8 mouse cellular contexts compared by ENCODE assay signal in the genomic region with DNA sequence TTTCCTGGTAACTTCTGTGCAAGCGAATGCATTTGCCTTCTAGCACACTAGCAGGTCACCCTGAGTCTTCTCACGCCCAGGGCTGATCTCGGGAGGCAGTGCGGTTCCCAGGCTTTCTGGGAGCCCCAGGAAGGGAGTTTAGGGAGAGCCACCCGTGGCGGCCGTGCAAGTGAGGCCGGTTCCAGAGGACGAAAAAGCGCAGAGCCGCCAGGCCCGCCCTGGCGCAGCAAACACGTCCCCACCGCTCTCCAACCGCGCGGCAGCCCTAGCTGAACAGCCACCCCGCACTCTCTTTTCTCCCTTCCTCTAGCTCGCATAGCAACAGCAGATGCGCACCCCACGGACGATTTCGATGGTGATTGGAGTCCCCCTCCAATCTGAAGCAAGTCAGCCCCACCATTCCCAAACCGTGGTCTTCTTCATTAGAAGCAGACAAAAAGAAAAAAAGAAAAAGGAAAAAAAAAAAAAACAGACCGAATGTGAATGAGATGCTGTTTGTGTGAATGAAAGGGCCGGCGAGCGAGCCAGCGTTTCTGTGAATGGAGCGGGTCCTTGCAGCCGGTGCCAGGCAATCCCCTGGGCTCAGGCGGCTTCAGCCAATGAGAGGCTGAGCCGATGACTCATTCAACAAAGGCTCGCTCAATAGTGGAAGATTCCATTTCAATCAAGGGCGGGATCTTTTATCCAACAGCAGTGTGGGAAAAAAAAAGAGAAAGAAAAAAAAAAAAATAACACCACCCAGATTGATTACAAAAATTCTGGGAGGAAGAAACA. TPM values are rescaled to one million over a fixed set of nuclear protein-coding genes. Genes with fewer than 3 reads are reported as not detected.
DNase-seq lines count a peak whose midpoint lies in the region; ATAC-seq and TF ChIP-seq lines count a peak whose summit lies in the region.

Gene Shc3, minus strand, starts transcription at position 509 of the 774 bp plus-strand sequence.

- no peaks in the 10 kb centered on the region for H3K36me3 ChIP-seq in forebrain, embryonic 12.5 days (replicated peaks)
- no peaks in the 10 kb centered on the region for H3K36me3 ChIP-seq in heart, postnatal 0 days (replicated peaks; ENCODE audit: control insufficient read depth, insufficient read depth, low read length)
- no peaks in the 10 kb centered on the region for H3K36me3 ChIP-seq in liver, embryonic 14.5 days (replicated peaks; ENCODE audit: control insufficient read depth, insufficient read depth, low read depth)

- no peaks in the 10 kb centered on the region for H3K9me3 ChIP-seq in forebrain, embryonic 12.5 days
- no peaks in the 10 kb centered on the region for H3K9me3 ChIP-seq in heart, postnatal 0 days (replicated peaks; ENCODE audit: control insufficient read depth, low read length)
- no peaks in the 10 kb centered on the region for H3K9me3 ChIP-seq in liver, embryonic 14.5 days (ENCODE audit: control insufficient read depth, low read length)

- H3K27me3 ChIP-seq in forebrain, embryonic 12.5 days, result peaks cover 53% of the 10 kb centered on the region
- H3K27me3 ChIP-seq in heart, postnatal 0 days (ENCODE audit: control insufficient read depth, insufficient read depth, low read length), result peaks cover 46% of the 10 kb centered on the region
- H3K27me3 ChIP-seq in liver, embryonic 14.5 days (ENCODE audit: control insufficient read depth, insufficient read depth, low read length), result peaks cover 63% of the 10 kb centered on the region

- H3K4me3 ChIP-seq in forebrain, embryonic 12.5 days (replicated peaks), result peak within 1 kb of the TSS; percentile 65
- peak within 1 kb of the TSS; percentile 48 for H3K4me3 ChIP-seq in heart, postnatal 0 days (ENCODE audit: low read depth, low read length)
- H3K4me3 ChIP-seq in liver, embryonic 14.5 days (ENCODE audit: insufficient read depth in 1 of 2, low read depth in 2 of 2, low read length in 2 of 2), result no peak within 1 kb of the TSS
- peak within 1 kb of the TSS; percentile 53 for H3K4me3 ChIP-seq in olfactory bulb, adult 2 months (ENCODE audit: insufficient read depth, low read depth, low read length)

- TF ChIP-seq POLR2A in olfactory bulb, adult 2 months (IDR thresholded peaks at IDR 0.05; ENCODE audit: insufficient read depth, low read depth, low read length), result no peak

- ATAC-seq in forebrain, embryonic 12.5 days (ENCODE audit: low FRiP score), result peak; percentile 92
- ATAC-seq in heart, postnatal 0 days (ENCODE audit: insufficient read depth, low read depth), result peak; percentile 81
- ATAC-seq in liver, embryonic 14.5 days (ENCODE audit: insufficient read depth), result no peak

- 0% methylated on average over 36 of the region's 36 CpGs for WGBS in forebrain, embryonic 12.5 days
- under 1% methylated on average over 36 of the region's 36 CpGs for WGBS in heart, postnatal 0 days
- 2% methylated on average over 36 of the region's 36 CpGs for WGBS in large intestine, adult 2 months
- WGBS in liver, embryonic 14.5 days (ENCODE audit: insufficient replicate concordance), result 1% methylated on average over 36 of the region's 36 CpGs
- under 1% methylated on average over 36 of the region's 36 CpGs for WGBS in olfactory bulb, adult 2 months

- H3K27ac ChIP-seq in forebrain, embryonic 12.5 days, result peak within 1 kb of the TSS; percentile 96
- no peak within 1 kb of the TSS for H3K27ac ChIP-seq in heart, postnatal 0 days (ENCODE audit: low read depth)
- no peak within 1 kb of the TSS for H3K27ac ChIP-seq in liver, embryonic 14.5 days
- peak within 1 kb of the TSS; percentile 64 for H3K27ac ChIP-seq in olfactory bulb, adult 2 months (ENCODE audit: insufficient read depth, low read depth, low read length)

- peak within 1 kb of the TSS; percentile 80 for H3K9ac ChIP-seq in forebrain, embryonic 12.5 days
- peak within 1 kb of the TSS; percentile 17; the same call in 1 of the 2 replicates for H3K9ac ChIP-seq in heart, postnatal 0 days (replicated peaks; ENCODE audit: low read depth, low read length)
- no peak within 1 kb of the TSS for H3K9ac ChIP-seq in liver, embryonic 14.5 days (replicated peaks)

- no peak for TF ChIP-seq CTCF in heart, postnatal 0 days (IDR thresholded peaks at IDR 0.05; ENCODE audit: low read depth)
- TF ChIP-seq CTCF in liver, embryonic 14.5 days (IDR thresholded peaks at IDR 0.05; ENCODE audit: low read depth), result no peak
- no peak for TF ChIP-seq CTCF in olfactory bulb, adult 2 months (IDR thresholded peaks at IDR 0.05; ENCODE audit: insufficient read depth, low read depth, low read length)

- DNase-seq in urinary bladder, adult 18-20 months (ENCODE audit: low spot score in 2 of 2), result peak; percentile 16 to 51
- DNase-seq in urinary bladder, adult 2 months (ENCODE audit: low spot score), result no peak
- DNase-seq in heart, postnatal 0 days (ENCODE audit: low spot score), result peak; percentile 67
- DNase-seq in large intestine, adult 2 months (ENCODE audit: low read depth, low spot score), result peak; percentile 28
- no peak for DNase-seq in liver, embryonic 14.5 days (ENCODE audit: low read depth in 3 of 3, low spot score in 3 of 3)
- no peak for DNase-seq in spleen, adult 18-20 months

- no peak for TF ChIP-seq EP300 in heart, postnatal 0 days (IDR thresholded peaks at IDR 0.05; ENCODE audit: low read depth)
- TF ChIP-seq EP300 in liver, embryonic 14.5 days (IDR thresholded peaks at IDR 0.05; ENCODE audit: low read depth), result no peak

- H3K4me2 ChIP-seq in forebrain, embryonic 12.5 days, result peak within 1 kb of the TSS; percentile 94
- H3K4me2 ChIP-seq in heart, postnatal 0 days (ENCODE audit: low read depth, low read length), result peak within 1 kb of the TSS; percentile 71
- H3K4me2 ChIP-seq in liver, embryonic 14.5 days (ENCODE audit: low read depth), result peak within 1 kb of the TSS; percentile 9; the same call in 1 of the 2 replicates

- peaks cover 65% of the 10 kb centered on the region for H3K4me1 ChIP-seq in forebrain, embryonic 12.5 days
- peaks cover 20% of the 10 kb centered on the region; the same call in 1 of the 2 replicates for H3K4me1 ChIP-seq in heart, postnatal 0 days (ENCODE audit: control insufficient read depth, insufficient read depth)
- no peaks in the 10 kb centered on the region for H3K4me1 ChIP-seq in liver, embryonic 14.5 days (replicated peaks; ENCODE audit: control insufficient read depth in 2 of 2, insufficient read depth in 2 of 2, low read length in 1 of 2)
- H3K4me1 ChIP-seq in olfactory bulb, adult 2 months (ENCODE audit: control insufficient read depth, insufficient read depth, low read length), result peaks cover 19% of the 10 kb centered on the region

RNA-seq across cellular contexts. Expression of gene Shc3, which starts in this region (rescaled TPM):
- 0.21 and 0.31 TPM in 2 replicates for polyA plus RNA-seq in urinary bladder, adult 2 months (2012; rRNA removed)
- 7.9 and 9.6 TPM in 2 replicates for polyA plus RNA-seq in forebrain, embryonic 12.5 days (2016; fragmentation: Nextera tagmentation; extraction: Ambion mirVana)
- 2.1 and 3.0 TPM in 2 replicates for total RNA-seq in heart, postnatal 0 days (2014; rRNA removed; ENCODE audit: low replicate concordance)
- polyA plus RNA-seq in heart, postnatal 0 days (2015; fragmentation: Nextera tagmentation; extraction: Ambion mirVana), result 0.12 and 0.16 TPM in 2 replicates
- polyA plus RNA-seq in large intestine, adult 2 months (2012; rRNA removed), result 0.21 and 0.23 TPM in 2 replicates
- 0.11 and 0.12 TPM in 2 replicates for polyA plus RNA-seq in liver, embryonic 14.5 days (2012; rRNA removed)
- not detected in 2 replicates for polyA plus RNA-seq in liver, embryonic 14.5 days (2014; fragmentation: Nextera tagmentation; extraction: Ambion mirVana)
- not detected in 2 replicates for polyA plus RNA-seq in olfactory bulb, adult 2 months (2012; ENCODE audit: insufficient read depth, insufficient read length, low replicate concordance, missing spikeins)

Comparison
In these comparisons a context has a peak if more than half of its experiments do, and no peak if none do; other contexts are left out.
1. DNase-seq: peak in urinary bladder, adult 18-20 months (2 of 2) and heart, postnatal 0 days (single experiment); none in urinary bladder, adult 2 months (single experiment), liver, embryonic 14.5 days (0 of 3) and spleen, adult 18-20 months (0 of 2).
2. Peak in DNase-seq in large intestine, adult 2 months; RNA of the gene not detected or under 1 TPM.
3. H3K27ac ChIP-seq: peak in forebrain, embryonic 12.5 days (single experiment) and olfactory bulb, adult 2 months (single experiment); none in heart, postnatal 0 days (single experiment) and liver, embryonic 14.5 days (single experiment).
4. H3K4me2 ChIP-seq: peak in every context shown above with its lines; median percentile 94 in forebrain, embryonic 12.5 days; 71 in heart, postnatal 0 days; 9 in liver, embryonic 14.5 days.
5. H3K4me3 ChIP-seq: peak in forebrain, embryonic 12.5 days (single experiment), heart, postnatal 0 days (single experiment) and olfactory bulb, adult 2 months (single experiment); none in liver, embryonic 14.5 days (0 of 2).